Mouse (Mus musculus) ES-Bruce4 (cell line): ENCODE data around the gene Olfr1051.

Source experiments
- CTCF ChIP-seq: IDR thresholded peaks from one replicate; pipeline ENCODE4 v1.8.1; 2011; ENCODE audit warnings: low read depth, low read length
- EP300 ChIP-seq: IDR thresholded peaks from 2 replicates; pipeline ENCODE4 v1.6.1; 2011; ENCODE audit warnings: low read depth, low read length; ENCODE audit not compliant: insufficient read depth
- POLR2A ChIP-seq: IDR thresholded peaks from one replicate; pipeline ENCODE4 v1.8.1; 2011; ENCODE audit warnings: low read length; ENCODE audit not compliant: insufficient read depth

GRCm38 (mm10) chr2:86315184-86315583 is 36.3 kb upstream of the Olfr1051 start, which contains the start of gene Olfr1053:
- TF ChIP-seq POLR2A (no peak), CTCF (no peak), EP300 (no peak)
